ENCODE assay signal across 21 mouse cellular contexts in genomic region chr11:96879359-96879758, GRCm38 (mm10). TPM values are rescaled to one million over a fixed set of nuclear protein-coding genes. Genes with fewer than 3 reads are reported as not detected.
DNase-seq lines count a peak whose midpoint lies in the region; ATAC-seq and TF ChIP-seq lines count a peak whose summit lies in the region.
"Had no signal": no experiment of that assay in that cellular context is flagged by ENCODE, and none has a peak within 500 bp of the region (broad histone marks: within the 10 kb centered on the region; RNA-seq: fewer than 3 reads in every experiment).

No protein-coding gene starts in this region.

- ATAC-seq in forebrain, embryonic 14.5 days: no peak
- ATAC-seq in midbrain, embryonic 14.5 days (ENCODE audit: low FRiP score, low TSS enrichment): no peak
- ATAC-seq: CD4-positive, CD25-positive, alpha-beta regulatory T cell, adult 4 months; inflammation-experienced regulatory T-cells, adult 6 months had no signal

- no peak overlapping the region for H3K4me3 ChIP-seq in forebrain, embryonic 14.5 days (ENCODE audit: low read depth, low read length)
- H3K4me3 ChIP-seq in midbrain, embryonic 14.5 days (replicated peaks; ENCODE audit: low read depth, low read length): no peak overlapping the region
- H3K4me3 ChIP-seq: heart, adult 2 months; kidney, embryonic 15.5 days; layer of hippocampus, adult 2 months; limb, embryonic 13.5 days had no signal

- peak overlapping the region; percentile 15; the same call in 1 of the 2 replicates for H3K27ac ChIP-seq in forebrain, embryonic 14.5 days (ENCODE audit: low read depth, low read length)
- peak overlapping the region; percentile 100 for H3K27ac ChIP-seq in midbrain, embryonic 14.5 days (replicated peaks; ENCODE audit: low read depth, low read length)
- H3K27ac ChIP-seq: heart, adult 2 months; kidney, embryonic 15.5 days; layer of hippocampus, adult 2 months; limb, embryonic 13.5 days had no signal

- no peaks in the 10 kb centered on the region for H3K9me3 ChIP-seq in forebrain, embryonic 14.5 days (replicated peaks; ENCODE audit: control insufficient read depth, low read length)
- H3K9me3 ChIP-seq in midbrain, embryonic 14.5 days (ENCODE audit: control insufficient read depth, low read length): no peaks in the 10 kb centered on the region
- H3K9me3 ChIP-seq: kidney, embryonic 15.5 days; limb, embryonic 13.5 days had no signal

- TF ChIP-seq POLR2A in brain, embryonic 14.5 days (IDR thresholded peaks at IDR 0.05; ENCODE audit: borderline replicate concordance, extremely low read depth, insufficient read depth, insufficient read length, poor library complexity, severe bottlenecking): no peak

- DNase-seq in brain, embryonic 14.5 days (ENCODE audit: low read depth): peak; percentile 54
- DNase-seq in embryo, embryonic 10 days (ENCODE audit: low spot score): peak; percentile 68
- DNase-seq in forebrain, embryonic 14.5 days (ENCODE audit: low spot score): no peak
- peak; percentile 44 for DNase-seq in midbrain, embryonic 14.5 days
- no peak for DNase-seq in gastrocnemius, adult 18-20 months (ENCODE audit: low spot score)
- no peak for DNase-seq in gastrocnemius, adult 8-10 months (ENCODE audit: low spot score in 2 of 2)
- DNase-seq in B cell, adult 2 months: no peak
- DNase-seq: cerebellum, adult 11 months; cerebellum, postnatal 36 days; heart, adult 2 months; lung, adult 2 months; lung, postnatal 4 days; right cerebral cortex, postnatal 14 days; thymus, postnatal 25 days had no signal

- 6% methylated on average over 7 of the region's 7 CpGs for whole genome bisulfite sequencing in forebrain, embryonic 14.5 days
- WGBS in midbrain, embryonic 14.5 days: 5% methylated on average over 7 of the region's 7 CpGs

- H3K9ac ChIP-seq in forebrain, embryonic 14.5 days (ENCODE audit: low read length): no peak overlapping the region
- H3K9ac ChIP-seq in midbrain, embryonic 14.5 days (replicated peaks; ENCODE audit: low read length): no peak overlapping the region
- H3K9ac ChIP-seq: kidney, embryonic 15.5 days; limb, embryonic 13.5 days had no signal

- H3K4me2 ChIP-seq in forebrain, embryonic 14.5 days (ENCODE audit: low read length): no peak overlapping the region
- H3K4me2 ChIP-seq in midbrain, embryonic 14.5 days (ENCODE audit: low read length): no peak overlapping the region
- H3K4me2 ChIP-seq: kidney, embryonic 15.5 days; limb, embryonic 13.5 days had no signal

- H3K27me3 ChIP-seq in forebrain, embryonic 14.5 days (replicated peaks; ENCODE audit: control insufficient read depth, insufficient read depth, low read length): no peaks in the 10 kb centered on the region
- H3K27me3 ChIP-seq in midbrain, embryonic 14.5 days (ENCODE audit: control insufficient read depth, insufficient read depth, low read length): no peaks in the 10 kb centered on the region

- no peaks in the 10 kb centered on the region for H3K36me3 ChIP-seq in forebrain, embryonic 14.5 days (ENCODE audit: control insufficient read depth, insufficient read depth, low read length)
- H3K36me3 ChIP-seq in midbrain, embryonic 14.5 days (ENCODE audit: control insufficient read depth, insufficient read depth, low read length): no peaks in the 10 kb centered on the region
- H3K36me3 ChIP-seq: kidney, embryonic 15.5 days; limb, embryonic 13.5 days had no signal

- peaks cover 44% of the 10 kb centered on the region for H3K4me1 ChIP-seq in forebrain, embryonic 14.5 days (ENCODE audit: control insufficient read depth, insufficient read depth, low read length)
- peaks cover 46% of the 10 kb centered on the region for H3K4me1 ChIP-seq in midbrain, embryonic 14.5 days (ENCODE audit: control insufficient read depth, insufficient read depth, low read length)

- no peak for TF ChIP-seq CTCF in brain, embryonic 14.5 days (IDR thresholded peaks at IDR 0.05; ENCODE audit: borderline replicate concordance, extremely low read depth, insufficient read depth, insufficient read length)

RNA-seq across cellular contexts. Expression of gene Copz2, which starts 29.7 kb away (rescaled TPM):
- polyA plus RNA-seq in brain, embryonic 14.5 days (2012; rRNA removed): 9.3 and 15.8 TPM in 2 replicates
- 14.7 and 15.0 TPM in 2 replicates for polyA plus RNA-seq in forebrain, embryonic 14.5 days (2014; fragmentation: Nextera tagmentation; extraction: Ambion mirVana)
- polyA plus RNA-seq in midbrain, embryonic 14.5 days (2014; fragmentation: Nextera tagmentation; extraction: Ambion mirVana): 6.5 and 16.0 TPM in 2 replicates
- total RNA-seq in gastrocnemius, adult 18-20 months (2021): 10 to 100 TPM; 26.7 to 27.7 TPM
- total RNA-seq in gastrocnemius, adult 8-10 months (2022): 10 to 100 TPM; 22.9 to 30.1 (median 24.3) TPM
- polyA plus RNA-seq: CD4-positive, CD25-positive, alpha-beta regulatory T cell, adult 4 months; inflammation-experienced regulatory T-cells, adult 6 months had no signal

RNA-seq across cellular contexts. Expression of gene Cdk5rap3, which starts 36.9 kb away (rescaled TPM):
- polyA plus RNA-seq in brain, embryonic 14.5 days (2012; rRNA removed): 71.6 and 83.7 TPM in 2 replicates
- 91.2 and 98.4 TPM in 2 replicates for polyA plus RNA-seq in forebrain, embryonic 14.5 days (2014; fragmentation: Nextera tagmentation; extraction: Ambion mirVana)
- 85.2 and 90.2 TPM in 2 replicates for polyA plus RNA-seq in midbrain, embryonic 14.5 days (2014; fragmentation: Nextera tagmentation; extraction: Ambion mirVana)
- total RNA-seq in gastrocnemius, adult 18-20 months (2021): 10 to 100 TPM; 24.9 to 25.7 TPM
- total RNA-seq in gastrocnemius, adult 8-10 months (2022): 10 to 100 TPM; 23.0 to 30.7 (median 27.9) TPM

RNA-seq across cellular contexts. Expression of gene Prr15l, which starts 48.5 kb away (rescaled TPM):
- polyA plus RNA-seq in brain, embryonic 14.5 days (2012; rRNA removed): 0.09 and 0.16 TPM in 2 replicates
- 0.09 TPM in 1 of 2 replicates, not detected in the other for polyA plus RNA-seq in forebrain, embryonic 14.5 days (2014; fragmentation: Nextera tagmentation; extraction: Ambion mirVana)
- 0.16 and 0.24 TPM in 2 replicates for polyA plus RNA-seq in midbrain, embryonic 14.5 days (2014; fragmentation: Nextera tagmentation; extraction: Ambion mirVana)
- total RNA-seq in gastrocnemius, adult 18-20 months (2021): not detected
- total RNA-seq in gastrocnemius, adult 8-10 months (2022): not detected
- total RNA-seq: layer of hippocampus, adult 2 months; left cerebral cortex, adult 8-10 months; monocyte, adult 5-6 weeks had no signal

RNA-seq across cellular contexts. Expression of gene Nfe2l1, which starts 49.6 kb away (rescaled TPM):
- 89.1 and 102 TPM in 2 replicates for polyA plus RNA-seq in brain, embryonic 14.5 days (2012; rRNA removed)
- 28.0 and 38.6 TPM in 2 replicates for polyA plus RNA-seq in forebrain, embryonic 14.5 days (2014; fragmentation: Nextera tagmentation; extraction: Ambion mirVana)
- 40.1 and 46.3 TPM in 2 replicates for polyA plus RNA-seq in midbrain, embryonic 14.5 days (2014; fragmentation: Nextera tagmentation; extraction: Ambion mirVana)
- 100 to 1,000 TPM; 460 to 570 TPM for total RNA-seq in gastrocnemius, adult 18-20 months (2021)
- total RNA-seq in gastrocnemius, adult 8-10 months (2022): 100 to 1,000 TPM; 479 to 603 (median 495) TPM

Comparison
In these comparisons a context has a peak if more than half of its experiments do, and no peak if none do; other contexts are left out.
1. DNase-seq: peak in brain, embryonic 14.5 days (single experiment), embryo, embryonic 10 days (single experiment) and midbrain, embryonic 14.5 days (single experiment); none in forebrain, embryonic 14.5 days (single experiment), gastrocnemius, adult 18-20 months (single experiment), gastrocnemius, adult 8-10 months (0 of 2) and B cell, adult 2 months (0 of 2).